Mouse (Mus musculus) mesoderm, embryonic 11.5 days (tissue): ENCODE measurements around the gene Mrps12.

Experiments
- DNase-seq: peaks from one replicate; pipeline ENCODE4 v3.0.0-alpha.2; 2012; ENCODE audit warnings: low read depth, low spot score

Gene Mrps12

GRCm38 (mm10) chr7:28741709-28742438 is at the start of gene Mrps12, which contains the start of gene Sars2:
Gene Mrps12 (minus strand): TSS chr7:28741820.
Gene Sars2 (plus strand): TSS chr7:28741992.
- DNase-seq: peak; percentile 98

- no peak for DNase-seq
Measured at GRCm38 (mm10) chr7:28790066-28790806, 48.6 kb upstream of the Mrps12 start.

- no peak for DNase-seq
Measured at GRCm38 (mm10) chr7:28789235-28789634, 47.6 kb upstream of the Mrps12 start.

- no peak for DNase-seq
Measured at GRCm38 (mm10) chr7:28788307-28789195, 46.9 kb upstream of the Mrps12 start, which contains the start of gene Rinl. Gene Rinl (plus strand): TSS chr7:28788969.

GRCm38 (mm10) chr7:28787884-28788283 is 46.3 kb upstream of the Mrps12 start:
- no peak for DNase-seq

- DNase-seq: no peak
Measured at GRCm38 (mm10) chr7:28785161-28785560, 43.5 kb upstream of the Mrps12 start.

- no peak for DNase-seq
Measured at GRCm38 (mm10) chr7:28781261-28781663, 39.6 kb upstream of the Mrps12 start.

- no peak for DNase-seq
Measured at GRCm38 (mm10) chr7:28780857-28781256, 39.2 kb upstream of the Mrps12 start.

- peak; percentile 87 for DNase-seq
Measured at GRCm38 (mm10) chr7:28780067-28780658, 38.5 kb upstream of the Mrps12 start.

- DNase-seq: no peak
Measured at GRCm38 (mm10) chr7:28778825-28779224, 37.2 kb upstream of the Mrps12 start.

GRCm38 (mm10) chr7:28775129-28775528 is 33.5 kb upstream of the Mrps12 start:
- DNase-seq: no peak

- no peak for DNase-seq
Measured at GRCm38 (mm10) chr7:28774164-28774563, 32.5 kb upstream of the Mrps12 start.

GRCm38 (mm10) chr7:28773163-28773562 is 31.5 kb upstream of the Mrps12 start:
- DNase-seq: no peak

- DNase-seq: no peak
Measured at GRCm38 (mm10) chr7:28771867-28772266, 30.2 kb upstream of the Mrps12 start.

- DNase-seq: no peak
Measured at GRCm38 (mm10) chr7:28770309-28770708, 28.7 kb upstream of the Mrps12 start.

GRCm38 (mm10) chr7:28769414-28769958 is 27.9 kb upstream of the Mrps12 start:
- DNase-seq: no peak

GRCm38 (mm10) chr7:28767462-28767965 is 25.9 kb upstream of the Mrps12 start, which contains the start of gene Nfkbib:
Gene Nfkbib (minus strand): TSS chr7:28767512.
- no peak for DNase-seq

- no peak for DNase-seq
Measured at GRCm38 (mm10) chr7:28766910-28767309, 25.3 kb upstream of the Mrps12 start.

- peak; percentile 98 for DNase-seq
Measured at GRCm38 (mm10) chr7:28766173-28766879, 24.7 kb upstream of the Mrps12 start, which contains the start of gene Sirt2. Gene Sirt2 (plus strand): TSS chr7:28766735.

- no peak for DNase-seq
Measured at GRCm38 (mm10) chr7:28765211-28765610, 23.6 kb upstream of the Mrps12 start.
